Mouse (Mus musculus): ENCODE results near the gene Drg2. TPM values are rescaled to one million over a fixed set of nuclear protein-coding genes. Genes with fewer than 3 reads are reported as not detected.
"Not testable (repeated sequence)": the region's sequence is repeated elsewhere in the genome, so short reads cannot be mapped to it uniquely, and the experiment has no call there.

Drg2 gene
- polyA plus RNA-seq (2012; rRNA removed), result 70.4 and 77.4 TPM in 2 replicates

GRCm38 (mm10) chr11:60454080-60454744, at the start of gene Drg2:
Gene Drg2, plus strand, starts transcription at chr11:60454591.
- DNase-seq (ENCODE audit: extremely low spot score in 1 of 2, low spot score in 1 of 2), result peak; percentile 77 to 95

- DNase-seq (ENCODE audit: extremely low spot score in 1 of 2, low spot score in 1 of 2), result no peak
Observed at GRCm38 (mm10) chr11:60406606-60407005, 47.8 kb upstream of the Drg2 start.

- peak; percentile 38 to 92 for DNase-seq (ENCODE audit: extremely low spot score in 1 of 2, low spot score in 1 of 2)
Observed at GRCm38 (mm10) chr11:60412173-60412572, 42.2 kb upstream of the Drg2 start.

- DNase-seq (ENCODE audit: extremely low spot score in 1 of 2, low spot score in 1 of 2), result no peak
Observed at GRCm38 (mm10) chr11:60412921-60413320, 41.5 kb upstream of the Drg2 start.

GRCm38 (mm10) chr11:60416590-60416962, 37.8 kb upstream of the Drg2 start:
- peak in 1 of 2 experiments; percentile 24 for DNase-seq (ENCODE audit: extremely low spot score in 1 of 2, low spot score in 1 of 2)

GRCm38 (mm10) chr11:60416963-60417716, 37.3 kb upstream of the Drg2 start, which contains the start of gene Gid4:
Gene Gid4, plus strand, starts transcription at chr11:60417145.
- DNase-seq (ENCODE audit: extremely low spot score in 1 of 2, low spot score in 1 of 2), result peak; percentile 98 to 99

- peak in 1 of 2 experiments; percentile 10 for DNase-seq (ENCODE audit: extremely low spot score in 1 of 2, low spot score in 1 of 2)
Observed at GRCm38 (mm10) chr11:60417717-60418472, 36.5 kb upstream of the Drg2 start, which contains the start of gene Atpaf2. Gene Atpaf2, minus strand, starts transcription at chr11:60418457.

- no peak for DNase-seq (ENCODE audit: extremely low spot score in 1 of 2, low spot score in 1 of 2)
Observed at GRCm38 (mm10) chr11:60418473-60418803, 36.0 kb upstream of the Drg2 start.

- DNase-seq (ENCODE audit: extremely low spot score in 1 of 2, low spot score in 1 of 2), result no peak
Observed at GRCm38 (mm10) chr11:60422046-60422668, 32.2 kb upstream of the Drg2 start.

GRCm38 (mm10) chr11:60423006-60423405, 31.4 kb upstream of the Drg2 start:
- DNase-seq (ENCODE audit: extremely low spot score in 1 of 2, low spot score in 1 of 2), result no peak

- no peak for DNase-seq (ENCODE audit: extremely low spot score in 1 of 2, low spot score in 1 of 2)
Observed at GRCm38 (mm10) chr11:60426417-60426816, 28.0 kb upstream of the Drg2 start.

GRCm38 (mm10) chr11:60427628-60428027, 26.8 kb upstream of the Drg2 start:
- no peak for DNase-seq (ENCODE audit: extremely low spot score in 1 of 2, low spot score in 1 of 2)

- no peak for DNase-seq (ENCODE audit: extremely low spot score in 1 of 2, low spot score in 1 of 2)
Observed at GRCm38 (mm10) chr11:60433501-60433900, 20.9 kb upstream of the Drg2 start.

- DNase-seq (ENCODE audit: extremely low spot score in 1 of 2, low spot score in 1 of 2), result no peak
Observed at GRCm38 (mm10) chr11:60435133-60435532, 19.3 kb upstream of the Drg2 start.

- no peak for DNase-seq (ENCODE audit: extremely low spot score in 1 of 2, low spot score in 1 of 2)
Observed at GRCm38 (mm10) chr11:60436618-60437017, 17.8 kb upstream of the Drg2 start.

- DNase-seq (ENCODE audit: extremely low spot score in 1 of 2, low spot score in 1 of 2), result not testable (repeated sequence)
Observed at GRCm38 (mm10) chr11:60439621-60440020, 14.8 kb upstream of the Drg2 start.

GRCm38 (mm10) chr11:60440176-60440575, 14.2 kb upstream of the Drg2 start:
- DNase-seq (ENCODE audit: extremely low spot score in 1 of 2, low spot score in 1 of 2), result no peak

- DNase-seq (ENCODE audit: extremely low spot score in 1 of 2, low spot score in 1 of 2), result peak in 1 of 2 experiments; percentile 52
Observed at GRCm38 (mm10) chr11:60442896-60443295, 11.5 kb upstream of the Drg2 start.

GRCm38 (mm10) chr11:60444007-60444406, 10.4 kb upstream of the Drg2 start:
- no peak for DNase-seq (ENCODE audit: extremely low spot score in 1 of 2, low spot score in 1 of 2)

- DNase-seq (ENCODE audit: extremely low spot score in 1 of 2, low spot score in 1 of 2), result no peak
Observed at GRCm38 (mm10) chr11:60454745-60455087, 325 bp downstream of the Drg2 start.

GRCm38 (mm10) chr11:60457973-60458372, 3.6 kb downstream of the Drg2 start:
- peak in 1 of 2 experiments; percentile 18 for DNase-seq (ENCODE audit: extremely low spot score in 1 of 2, low spot score in 1 of 2)

Measured in frontal cortex, adult 2 months (tissue).